Mouse (Mus musculus) CH12.LX (cell line): ENCODE data around the gene Ap3d1. TPM values are rescaled to one million over a fixed set of nuclear protein-coding genes. Genes with fewer than 3 reads are reported as not detected.

Experiments used
- DNase-seq: peaks from one replicate; pipeline ENCODE4 v3.0.0-alpha.2; 2013; ENCODE audit errors: extremely low read depth
- H3K27ac ChIP-seq: 2 replicates; pipeline ENCODE4 v1.5.1; 2012; ENCODE audit warnings: low read depth, mild to moderate bottlenecking, control low read depth, moderate library complexity; ENCODE audit not compliant: insufficient read depth
- H3K27me3 ChIP-seq: replicated peaks from 2 replicates; pipeline ENCODE3; 2012; ENCODE audit warnings: inconsistent platforms
- H3K36me3 ChIP-seq, 2 experiments: replicated peaks in 1 of 2; 2 replicates each; pipeline versions ENCODE3 to v1.6.1; 2012; ENCODE audit warnings: inconsistent platforms in 1 of 2, low read length in 1 of 2, mild to moderate bottlenecking in 1 of 2, mixed read lengths in 1 of 2, moderate library complexity in 1 of 2; ENCODE audit not compliant: control insufficient read depth in 1 of 2, insufficient read depth in 1 of 2
- H3K4me1 ChIP-seq, 2 experiments: 2 replicates each; pipeline ENCODE4 v1.6.1; 2012; ENCODE audit warnings: inconsistent platforms in 1 of 2, moderate library complexity in 1 of 2; ENCODE audit not compliant: insufficient read depth in 2 of 2, control insufficient read depth in 1 of 2
- H3K4me2 ChIP-seq: 2 replicates; pipeline ENCODE4 v1.6.1; 2012; ENCODE audit warnings: low read depth, mild to moderate bottlenecking, control low read depth; ENCODE audit not compliant: poor library complexity, insufficient read depth, severe bottlenecking
- H3K4me3 ChIP-seq, 3 experiments: fragments of 150-350 bp in 1 of 3; sonication (generic) in 1 of 3; replicated peaks in 1 of 3; 2 replicates each; pipeline versions ENCODE3 to v1.5.1; 2011 to 2012; ENCODE audit warnings: low read depth in 2 of 3, low read length in 2 of 3, mild to moderate bottlenecking in 2 of 3, moderate library complexity in 2 of 3, control low read depth in 1 of 3, improper control_type of control experiment in 1 of 3, inconsistent platforms in 1 of 3, mixed read lengths in 1 of 3; ENCODE audit not compliant: poor library complexity in 1 of 3
- H3K79me2 ChIP-seq: replicated peaks from 2 replicates; pipeline ENCODE4 v1.6.1; 2012; ENCODE audit warnings: mild to moderate bottlenecking, moderate library complexity; ENCODE audit not compliant: control insufficient read depth, poor library complexity, insufficient read depth, severe bottlenecking; ENCODE audit errors: extremely low read depth
- H3K9ac ChIP-seq: 2 replicates; pipeline ENCODE4 v1.6.1; 2012; ENCODE audit warnings: low read depth, mild to moderate bottlenecking, control low read depth, moderate library complexity; ENCODE audit not compliant: insufficient read depth
- H3K9me3 ChIP-seq: replicated peaks from 2 replicates; pipeline ENCODE3; 2012; ENCODE audit warnings: low read length, inconsistent platforms, mixed read lengths
- CHD1 ChIP-seq: IDR thresholded peaks from 2 replicates; pipeline ENCODE4 v1.6.1; 2012; ENCODE audit warnings: low read depth, low read length, improper control_type of control experiment, inconsistent platforms
- CTCF ChIP-seq, 2 experiments: IDR thresholded peaks in 1 of 2; conservative IDR thresholded peaks in 1 of 2; 2 replicates each; pipeline ENCODE4 v1.5.1; 2011 to 2012; ENCODE audit warnings: low read depth in 2 of 2, low read length in 2 of 2, improper control_type of control experiment in 1 of 2, inconsistent platforms in 1 of 2, mild to moderate bottlenecking in 1 of 2, moderate library complexity in 1 of 2
- E2F4 ChIP-seq: IDR thresholded peaks from 2 replicates; pipeline ENCODE4 v1.6.1; 2011; ENCODE audit warnings: low read depth, low read length, improper control_type of control experiment; ENCODE audit not compliant: insufficient replicate concordance
- ELF1 ChIP-seq: IDR thresholded peaks from 2 replicates; pipeline ENCODE4 v1.6.1; 2014; ENCODE audit warnings: low read depth, mild to moderate bottlenecking, inconsistent platforms, low read length, improper control_type of control experiment
- EP300 ChIP-seq: IDR thresholded peaks from 2 replicates; pipeline ENCODE4 v1.6.1; 2011; ENCODE audit warnings: low read length, improper control_type of control experiment
- ETS1 ChIP-seq: conservative IDR thresholded peaks from 2 replicates; pipeline ENCODE4 v1.6.1; 2012; ENCODE audit warnings: low read depth, mild to moderate bottlenecking, inconsistent platforms, low read length, improper control_type of control experiment, moderate library complexity
- HCFC1 ChIP-seq: IDR thresholded peaks from 2 replicates; pipeline ENCODE4 v1.6.1; 2012; ENCODE audit warnings: low read depth, mild to moderate bottlenecking, inconsistent platforms, low read length, improper control_type of control experiment
- JUN ChIP-seq: IDR thresholded peaks from 2 replicates; pipeline ENCODE4 v1.6.1; 2011; ENCODE audit warnings: low read depth, mild to moderate bottlenecking, low read length, improper control_type of control experiment, moderate library complexity; ENCODE audit not compliant: insufficient read depth
- JUND ChIP-seq: conservative IDR thresholded peaks from 2 replicates; pipeline ENCODE4 v1.6.1; 2011; ENCODE audit warnings: low read depth, low read length, improper control_type of control experiment
- KAT2A ChIP-seq: IDR thresholded peaks from 2 replicates; pipeline ENCODE4 v1.6.1; 2012; ENCODE audit warnings: low read length, improper control_type of control experiment, inconsistent platforms; ENCODE audit not compliant: insufficient replicate concordance
- MAFK ChIP-seq: IDR thresholded peaks from 2 replicates; pipeline ENCODE4 v1.6.1; 2011; ENCODE audit warnings: low read length, improper control_type of control experiment; ENCODE audit not compliant: insufficient replicate concordance
- MAX ChIP-seq: IDR thresholded peaks from 2 replicates; pipeline ENCODE4 v1.6.1; 2011; ENCODE audit warnings: low read length, improper control_type of control experiment
- MAZ ChIP-seq: IDR thresholded peaks from 2 replicates; pipeline ENCODE4 v1.6.1; 2012; ENCODE audit warnings: low read depth, mild to moderate bottlenecking, inconsistent platforms, low read length, improper control_type of control experiment, moderate library complexity
- MEF2A ChIP-seq: IDR thresholded peaks from 2 replicates; pipeline ENCODE4 v1.6.1; 2014; ENCODE audit warnings: low read depth, mild to moderate bottlenecking, inconsistent platforms, low read length, improper control_type of control experiment, borderline replicate concordance
- MXI1 ChIP-seq: IDR thresholded peaks from 2 replicates; pipeline ENCODE4 v1.6.1; 2011; ENCODE audit warnings: mild to moderate bottlenecking, low read depth, low read length, improper control_type of control experiment
- MYC ChIP-seq: IDR thresholded peaks from 2 replicates; pipeline ENCODE4 v1.6.1; 2011; ENCODE audit warnings: low read depth, mild to moderate bottlenecking, improper control_type of control experiment, low read length
- RAD21 ChIP-seq: IDR thresholded peaks from 2 replicates; pipeline ENCODE4 v1.6.1; 2011; ENCODE audit warnings: low read depth, mild to moderate bottlenecking, low read length, improper control_type of control experiment, moderate library complexity
- RCOR1 ChIP-seq: conservative IDR thresholded peaks from 2 replicates; pipeline ENCODE4 v1.6.1; 2012; ENCODE audit warnings: low read depth, mild to moderate bottlenecking, inconsistent platforms, low read length, improper control_type of control experiment
- SIN3A ChIP-seq: IDR thresholded peaks from 2 replicates; pipeline ENCODE4 v1.6.1; 2012; ENCODE audit warnings: low read length, improper control_type of control experiment, inconsistent platforms
- TBP ChIP-seq: conservative IDR thresholded peaks from 2 replicates; pipeline ENCODE4 v1.6.1; 2011; ENCODE audit warnings: low read depth, low read length, improper control_type of control experiment
- TCF12 ChIP-seq: IDR thresholded peaks from 2 replicates; pipeline ENCODE4 v1.6.1; 2014; ENCODE audit warnings: low read depth, mild to moderate bottlenecking, inconsistent platforms, low read length, improper control_type of control experiment
- USF1 ChIP-seq: IDR thresholded peaks from 2 replicates; pipeline ENCODE4 v1.6.1; 2014; ENCODE audit warnings: low read depth, mild to moderate bottlenecking, inconsistent platforms, low read length, improper control_type of control experiment
- ZC3H11A ChIP-seq: IDR thresholded peaks from 2 replicates; pipeline ENCODE4 v1.6.1; 2012; ENCODE audit warnings: low read depth, mild to moderate bottlenecking, inconsistent platforms, low read length, improper control_type of control experiment
- ZKSCAN1 ChIP-seq: IDR thresholded peaks from 2 replicates; pipeline ENCODE4 v1.6.1; 2012; ENCODE audit warnings: low read depth, inconsistent platforms, low read length, improper control_type of control experiment, borderline replicate concordance
- ZNF384 ChIP-seq: IDR thresholded peaks from 2 replicates; pipeline ENCODE4 v1.6.1; 2012; ENCODE audit warnings: low read depth, low read length, improper control_type of control experiment, inconsistent platforms
- dilution Hi-C: fragments of 300-500 bp; cut with MboI; formaldehyde crosslinking; loops from 2 replicates; pipeline ENCODE4 v1.14.3; 2020; ENCODE audit warnings: low sequenced_read_pairs; ENCODE audit not compliant: extremely low pct_unique_long_range_greater_than_20kb, extremely low pct_ligation_motif_present
- in situ Hi-C: fragments of 300-500 bp; cut with MboI; formaldehyde crosslinking; loops from 3 replicates; pipeline ENCODE4 v1.14.3; 2019; ENCODE audit warnings: low sequenced_read_pairs, low pct_ligation_motif_present, low pct_unique_long_range_greater_than_20kb, mixed read lengths
- polyA plus RNA-seq: library from polyadenylated mRNA; unstranded; fragments of >175 nt; gene quantifications from 2 replicates; pipeline ENCODE4 v1.2.1, GENCODE M21; 2012; ENCODE audit warnings: low read depth; ENCODE audit not compliant: insufficient read length
- total RNA-seq, 2 experiments: library from RNA; depleted of rRNA; stranded (reverse); fragments of 300-350 nt in 1 of 2; fragments of >200 nt in 1 of 2; gene quantifications; 2 replicates each; pipeline ENCODE4 v1.2.3; 2012 to 2014

Gene Ap3d1
- total and polyA plus RNA-seq, 3 experiments = 28.4 to 57.0 (median 49.4) TPM

GRCm38 (mm10) chr10:80760596-80761524 lies 18.8 kb upstream of the Ap3d1 start:
- Histone ChIP-seq H3K27ac (no peak overlapping the region), H3K27me3 (no peaks in the 10 kb centered on the region), H3K4me1 (peaks cover 30 to 62% of the 10 kb centered on the region in 2 experiments), H3K9me3 (no peaks in the 10 kb centered on the region)
- DNase-seq = no peak
- TF ChIP-seq EP300 (no peak), USF1 (no peak), E2F4 (no peak), RAD21 (no peak), ZNF384 (no peak), MAFK (no peak), HCFC1 (no peak), ELF1 (no peak), MAZ (no peak), RCOR1 (no peak), TBP (no peak), ZKSCAN1 (no peak), MXI1 (no peak), KAT2A (no peak)
- TF ChIP-seq, all 38 proteins: peak for 0
- in situ Hi-C loops = loop anchor here (5.0 kb wide), 1 partner anchor 36 kb away; the partner anchor contains the start of genes Plekhj1 and Sf3a2
- dilution Hi-C loops = no loop called here
- Histone ChIP-seq H3K36me3 (peaks cover 15 to 70% of the 10 kb centered on the region in 2 experiments), H3K9ac (no peak overlapping the region), H3K4me2 (no peak overlapping the region), H3K79me2 (peaks cover 88% of the 10 kb centered on the region), H3K4me3 (no peak overlapping the region)

GRCm38 (mm10) chr10:80758651-80759050 lies 16.6 kb upstream of the Ap3d1 start:
- Histone ChIP-seq H3K27me3 (no peaks in the 10 kb centered on the region), H3K9ac (no peak overlapping the region), H3K9me3 (no peaks in the 10 kb centered on the region), H3K36me3 (peaks cover 4 to 48% of the 10 kb centered on the region in 2 experiments), H3K4me2 (no peak overlapping the region), H3K79me2 (peaks cover 84% of the 10 kb centered on the region), H3K27ac (no peak overlapping the region), H3K4me3 (no peak overlapping the region), H3K4me1 (peaks cover 30 to 67% of the 10 kb centered on the region in 2 experiments)
- dilution Hi-C loops = no loop called here
- no peak for DNase-seq
- in situ Hi-C loops = no loop called here
- no peak for TF ChIP-seq ELF1
- no peak for TF ChIP-seq JUND
- TF ChIP-seq ZC3H11A = no peak
- no peak for TF ChIP-seq JUN
- no peak for TF ChIP-seq CHD1
- no peak for TF ChIP-seq MYC
- no peak for TF ChIP-seq KAT2A
- no peak for TF ChIP-seq CTCF (conservative IDR thresholded peaks at IDR 0.05 in 1 of 2, IDR thresholded peaks at IDR 0.05 in 1 of 2; ENCODE audit: low read depth in 2 of 2, low read length in 2 of 2)
- no peak for TF ChIP-seq MEF2A
- TF ChIP-seq TCF12 = no peak
- TF ChIP-seq HCFC1 = no peak
- TF ChIP-seq TBP = no peak
- TF ChIP-seq SIN3A = no peak
- TF ChIP-seq ETS1 = no peak
- TF ChIP-seq MAX = no peak
- TF ChIP-seq MAFK = no peak
